Mouse (Mus musculus): ENCODE data around the gene Rec114. TPM values are rescaled to one million over a fixed set of nuclear protein-coding genes. Genes with fewer than 3 reads are reported as not detected.

Gene Rec114
- polyA plus RNA-seq, 1 experiment from 2014 or later: 1.2 TPM

DNA sequence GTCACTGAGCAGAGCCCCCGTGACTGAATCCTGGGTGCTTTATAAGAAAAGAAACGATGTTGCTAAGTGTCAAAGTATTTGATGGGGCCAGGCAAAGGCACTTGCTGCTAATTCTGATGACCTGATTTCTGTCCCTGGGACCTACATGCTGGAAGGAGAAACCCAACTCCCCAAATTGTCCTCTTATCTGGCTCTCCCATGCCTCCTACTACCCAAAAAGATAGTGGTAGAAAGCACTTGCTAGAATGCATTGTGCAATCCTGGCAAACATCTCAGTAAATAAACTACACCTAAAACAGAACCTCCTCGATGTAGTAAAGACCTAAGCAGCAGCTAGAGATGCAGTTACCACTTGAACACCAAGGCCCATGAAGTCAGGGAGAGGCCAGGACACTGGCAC is 81.0 kb downstream of the Rec114 start:
- WGBS: 78% methylated on average over 3 of the region's 3 CpGs
- Histone ChIP-seq H3K4me3 (ENCODE audit: low read depth, low read length) (no peak overlapping the region), H3K9ac (ENCODE audit: low read depth, low read length) (no peak overlapping the region), H3K4me1 (ENCODE audit: control insufficient read depth, insufficient read depth, low read length) (no peaks in the 10 kb centered on the region), H3K4me2 (ENCODE audit: low read length) (no peak overlapping the region), H3K27ac (ENCODE audit: low read length) (no peak overlapping the region), H3K9me3 (replicated peaks; ENCODE audit: control insufficient read depth, low read length, poor library complexity, severe bottlenecking) (no peaks in the 10 kb centered on the region), H3K36me3 (ENCODE audit: control insufficient read depth, insufficient read depth, low read length) (peaks cover 8% of the 10 kb centered on the region; the same call in 1 of the 2 replicates), H3K27me3 (ENCODE audit: control insufficient read depth, insufficient read depth, low read depth, low read length) (no peaks in the 10 kb centered on the region)
- ATAC-seq: no peak

GRCm38 (mm10) chr9:58662007-58662406 is 81.8 kb downstream of the Rec114 start:
- ATAC-seq: no peak
- Histone ChIP-seq H3K36me3 (ENCODE audit: control insufficient read depth, insufficient read depth, low read length) (peaks cover 8% of the 10 kb centered on the region; the same call in 1 of the 2 replicates), H3K27ac (ENCODE audit: low read length) (no peak overlapping the region), H3K9me3 (replicated peaks; ENCODE audit: control insufficient read depth, low read length, poor library complexity, severe bottlenecking) (no peaks in the 10 kb centered on the region), H3K4me2 (ENCODE audit: low read length) (no peak overlapping the region), H3K4me3 (ENCODE audit: low read depth, low read length) (no peak overlapping the region), H3K9ac (ENCODE audit: low read depth, low read length) (no peak overlapping the region), H3K27me3 (ENCODE audit: control insufficient read depth, insufficient read depth, low read depth, low read length) (no peaks in the 10 kb centered on the region), H3K4me1 (ENCODE audit: control insufficient read depth, insufficient read depth, low read length) (no peaks in the 10 kb centered on the region)
- 90% methylated on average over 4 of the region's 4 CpGs for WGBS

DNA sequence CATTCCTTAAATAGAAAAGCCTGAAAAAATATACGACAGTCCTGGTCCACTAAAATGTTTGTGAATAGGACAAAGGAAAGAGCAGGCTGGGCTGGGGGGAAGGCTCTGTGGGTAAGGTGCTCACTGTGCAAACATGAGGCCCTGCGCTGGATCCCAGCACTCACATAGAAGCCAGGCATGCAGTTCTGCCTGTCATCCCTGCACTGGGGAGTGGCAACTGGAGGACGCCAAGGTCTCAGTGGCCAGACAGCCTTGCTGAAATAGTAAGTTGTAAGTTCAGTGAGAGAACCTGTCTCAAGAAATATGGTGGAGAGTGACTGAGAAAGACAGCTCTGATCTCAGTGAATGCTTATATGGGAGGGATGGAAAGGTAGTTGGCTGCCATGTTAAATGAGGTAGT is 83.1 kb downstream of the Rec114 start:
- no peak overlapping the region for H3K9ac ChIP-seq (ENCODE audit: low read depth, low read length)
- no peak for ATAC-seq
- WGBS: 95% methylated on average over 3 of the region's 3 CpGs
- no peak overlapping the region for H3K4me3 ChIP-seq (ENCODE audit: low read depth, low read length)
- H3K36me3 ChIP-seq (ENCODE audit: control insufficient read depth, insufficient read depth, low read length): peaks cover 7% of the 10 kb centered on the region; the same call in 1 of the 2 replicates
- H3K27ac ChIP-seq (ENCODE audit: low read length): no peak overlapping the region
- H3K4me1 ChIP-seq (ENCODE audit: control insufficient read depth, insufficient read depth, low read length): no peaks in the 10 kb centered on the region
- H3K27me3 ChIP-seq (ENCODE audit: control insufficient read depth, insufficient read depth, low read depth, low read length): no peaks in the 10 kb centered on the region
- no peak overlapping the region for H3K4me2 ChIP-seq (ENCODE audit: low read length)
- no peaks in the 10 kb centered on the region for H3K9me3 ChIP-seq (replicated peaks; ENCODE audit: control insufficient read depth, low read length, poor library complexity, severe bottlenecking)

DNA sequence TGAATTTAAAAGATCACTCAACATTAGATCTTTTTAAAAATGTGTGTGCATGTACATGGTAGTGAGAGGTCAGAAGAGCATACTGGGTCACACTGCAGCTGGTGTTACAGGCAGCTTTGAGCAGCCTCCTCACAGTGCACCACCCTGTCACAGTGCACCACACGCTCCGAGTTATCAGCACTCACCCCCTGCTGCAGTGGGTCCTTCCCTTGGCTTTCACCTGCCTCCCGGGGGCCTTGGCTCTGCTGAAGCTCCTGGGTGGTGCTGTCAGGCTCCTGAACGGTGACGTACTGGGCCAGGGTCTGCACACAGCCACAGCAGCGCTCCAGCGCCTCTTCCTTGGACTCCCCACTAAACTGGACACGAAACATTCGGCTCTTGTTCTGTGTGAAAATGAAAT is 83.8 kb downstream of the Rec114 start:
- no peak overlapping the region for H3K9ac ChIP-seq (ENCODE audit: low read depth, low read length)
- H3K9me3 ChIP-seq (replicated peaks; ENCODE audit: control insufficient read depth, low read length, poor library complexity, severe bottlenecking): no peaks in the 10 kb centered on the region
- no peaks in the 10 kb centered on the region for H3K4me1 ChIP-seq (ENCODE audit: control insufficient read depth, insufficient read depth, low read length)
- H3K27ac ChIP-seq (ENCODE audit: low read length): no peak overlapping the region
- H3K4me3 ChIP-seq (ENCODE audit: low read depth, low read length): no peak overlapping the region
- ATAC-seq: no peak
- WGBS: 83% methylated on average over 9 of the region's 9 CpGs
- no peaks in the 10 kb centered on the region for H3K27me3 ChIP-seq (ENCODE audit: control insufficient read depth, insufficient read depth, low read depth, low read length)
- peaks cover 6% of the 10 kb centered on the region; the same call in 1 of the 2 replicates for H3K36me3 ChIP-seq (ENCODE audit: control insufficient read depth, insufficient read depth, low read length)
- no peak overlapping the region for H3K4me2 ChIP-seq (ENCODE audit: low read length)

DNA sequence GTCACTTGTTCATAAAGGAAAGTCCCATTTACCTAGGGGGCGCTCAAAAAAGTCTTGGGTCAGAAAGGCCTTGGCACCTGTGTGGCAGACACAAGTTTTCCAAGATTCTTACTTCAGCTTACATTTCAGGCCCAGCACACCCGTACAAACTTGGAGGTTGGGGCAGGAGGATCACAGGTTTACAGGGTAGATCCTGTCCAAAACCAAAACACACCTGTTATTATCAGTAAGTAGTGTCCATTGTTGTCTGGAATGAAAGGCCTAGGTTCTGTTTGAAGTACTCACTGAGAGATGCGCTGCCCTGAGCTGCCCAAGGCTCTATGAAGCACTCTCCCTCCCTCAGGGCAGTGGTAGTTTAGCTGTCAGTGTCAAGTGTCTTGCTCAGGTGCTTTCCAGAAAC is 84.4 kb downstream of the Rec114 start:
- no peak overlapping the region for H3K9ac ChIP-seq (ENCODE audit: low read depth, low read length)
- H3K27ac ChIP-seq (ENCODE audit: low read length): no peak overlapping the region
- H3K4me2 ChIP-seq (ENCODE audit: low read length): no peak overlapping the region
- H3K9me3 ChIP-seq (replicated peaks; ENCODE audit: control insufficient read depth, low read length, poor library complexity, severe bottlenecking): no peaks in the 10 kb centered on the region
- H3K27me3 ChIP-seq (ENCODE audit: control insufficient read depth, insufficient read depth, low read depth, low read length): no peaks in the 10 kb centered on the region
- WGBS: 85% methylated on average over 3 of the region's 3 CpGs
- no peaks in the 10 kb centered on the region for H3K4me1 ChIP-seq (ENCODE audit: control insufficient read depth, insufficient read depth, low read length)
- peaks cover 6% of the 10 kb centered on the region; the same call in 1 of the 2 replicates for H3K36me3 ChIP-seq (ENCODE audit: control insufficient read depth, insufficient read depth, low read length)
- H3K4me3 ChIP-seq (ENCODE audit: low read depth, low read length): no peak overlapping the region
- no peak for ATAC-seq

GRCm38 (mm10) chr9:58658596-58659309 is 85.0 kb downstream of the Rec114 start:
- 95% methylated on average over 4 of the region's 4 CpGs for WGBS
- Histone ChIP-seq H3K4me3 (ENCODE audit: low read depth, low read length) (no peak overlapping the region), H3K27ac (ENCODE audit: low read length) (no peak overlapping the region), H3K36me3 (ENCODE audit: control insufficient read depth, insufficient read depth, low read length) (peaks cover 6% of the 10 kb centered on the region; the same call in 1 of the 2 replicates), H3K9ac (ENCODE audit: low read depth, low read length) (no peak overlapping the region), H3K4me2 (ENCODE audit: low read length) (no peak overlapping the region), H3K27me3 (ENCODE audit: control insufficient read depth, insufficient read depth, low read depth, low read length) (no peaks in the 10 kb centered on the region), H3K9me3 (replicated peaks; ENCODE audit: control insufficient read depth, low read length, poor library complexity, severe bottlenecking) (no peaks in the 10 kb centered on the region), H3K4me1 (ENCODE audit: control insufficient read depth, insufficient read depth, low read length) (no peaks in the 10 kb centered on the region)
- no peak for ATAC-seq

- no peaks in the 10 kb centered on the region for H3K9me3 ChIP-seq (replicated peaks; ENCODE audit: control insufficient read depth, low read length, poor library complexity, severe bottlenecking)
- ATAC-seq: no peak
- WGBS: 90% methylated on average over 5 of the region's 5 CpGs
Observed at GRCm38 (mm10) chr9:58657735-58658512, 85.8 kb downstream of the Rec114 start.

GRCm38 (mm10) chr9:58656824-58657223 is 86.9 kb downstream of the Rec114 start:
- Histone ChIP-seq H3K36me3 (ENCODE audit: control insufficient read depth, insufficient read depth, low read length) (no peaks in the 10 kb centered on the region), H3K27me3 (ENCODE audit: control insufficient read depth, insufficient read depth, low read depth, low read length) (no peaks in the 10 kb centered on the region), H3K9me3 (replicated peaks; ENCODE audit: control insufficient read depth, low read length, poor library complexity, severe bottlenecking) (no peaks in the 10 kb centered on the region), H3K27ac (ENCODE audit: low read length) (no peak overlapping the region), H3K4me3 (ENCODE audit: low read depth, low read length) (no peak overlapping the region), H3K4me2 (ENCODE audit: low read length) (no peak overlapping the region), H3K9ac (ENCODE audit: low read depth, low read length) (no peak overlapping the region), H3K4me1 (ENCODE audit: control insufficient read depth, insufficient read depth, low read length) (no peaks in the 10 kb centered on the region)
- ATAC-seq: no peak
- 93% methylated on average over 2 of the region's 2 CpGs for WGBS

More at GRCm38 (mm10) chr9:58657735-58658512, 85.8 kb downstream of the Rec114 start:
- no peaks in the 10 kb centered on the region for H3K27me3 ChIP-seq (ENCODE audit: control insufficient read depth, insufficient read depth, low read depth, low read length)
- no peaks in the 10 kb centered on the region for H3K4me1 ChIP-seq (ENCODE audit: control insufficient read depth, insufficient read depth, low read length)
- peaks cover 6% of the 10 kb centered on the region; the same call in 1 of the 2 replicates for H3K36me3 ChIP-seq (ENCODE audit: control insufficient read depth, insufficient read depth, low read length)
- H3K4me2 ChIP-seq (ENCODE audit: low read length): no peak overlapping the region
- no peak overlapping the region for H3K9ac ChIP-seq (ENCODE audit: low read depth, low read length)
- no peak overlapping the region for H3K4me3 ChIP-seq (ENCODE audit: low read depth, low read length)
- H3K27ac ChIP-seq (ENCODE audit: low read length): no peak overlapping the region

DNA sequence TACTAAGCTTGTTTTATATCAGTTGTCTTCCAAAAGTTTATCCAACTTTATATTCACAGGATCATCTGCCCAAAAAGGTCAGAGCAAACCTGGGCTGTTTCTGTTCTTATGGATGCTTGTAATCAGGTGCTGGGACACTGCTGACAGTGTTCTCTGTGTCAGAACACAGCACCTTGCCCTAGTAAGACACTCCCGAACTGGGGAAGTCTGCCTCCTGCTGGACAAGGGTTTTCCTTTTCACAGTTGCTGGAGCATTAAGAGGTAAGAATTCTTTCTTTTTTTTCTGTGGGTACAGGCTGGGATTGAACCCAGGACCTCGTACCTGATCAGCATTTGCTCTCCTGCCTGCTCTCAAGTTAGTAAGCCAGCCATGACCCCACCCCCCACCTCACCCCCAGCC is 87.4 kb downstream of the Rec114 start:
- Histone ChIP-seq H3K9ac (ENCODE audit: low read depth, low read length) (no peak overlapping the region), H3K4me1 (ENCODE audit: control insufficient read depth, insufficient read depth, low read length) (no peaks in the 10 kb centered on the region), H3K27ac (ENCODE audit: low read length) (no peak overlapping the region), H3K27me3 (ENCODE audit: control insufficient read depth, insufficient read depth, low read depth, low read length) (no peaks in the 10 kb centered on the region), H3K36me3 (ENCODE audit: control insufficient read depth, insufficient read depth, low read length) (no peaks in the 10 kb centered on the region), H3K9me3 (replicated peaks; ENCODE audit: control insufficient read depth, low read length, poor library complexity, severe bottlenecking) (no peaks in the 10 kb centered on the region), H3K4me3 (ENCODE audit: low read depth, low read length) (no peak overlapping the region), H3K4me2 (ENCODE audit: low read length) (no peak overlapping the region)
- 68% methylated on average over 2 of the region's 2 CpGs for WGBS
- no peak for ATAC-seq

Data from midbrain, embryonic 16.5 days (tissue).